Mouse (Mus musculus) ES-E14 (cell line): Measurements from ENCODE around the gene Sik3.

Experiments
- CHD2 ChIP-seq: IDR thresholded peaks from 2 replicates; pipeline ENCODE4 v1.6.1; 2014; ENCODE audit warnings: mild to moderate bottlenecking, low read depth, low read length, inconsistent platforms
- HCFC1 ChIP-seq: IDR thresholded peaks from 2 replicates; pipeline ENCODE4 v1.6.1; 2012; ENCODE audit warnings: low read length, inconsistent platforms, borderline replicate concordance; ENCODE audit not compliant: insufficient read depth
- MAFK ChIP-seq: IDR thresholded peaks from 2 replicates; pipeline ENCODE4 v1.6.1; 2014; ENCODE audit warnings: mild to moderate bottlenecking, low read depth, low read length, inconsistent platforms; ENCODE audit not compliant: insufficient read depth
- ZC3H11A ChIP-seq: IDR thresholded peaks from 2 replicates; pipeline ENCODE4 v1.6.1; 2012; ENCODE audit warnings: low read depth, mild to moderate bottlenecking, inconsistent platforms, low read length, borderline replicate concordance
- ZNF384 ChIP-seq: IDR thresholded peaks from 2 replicates; pipeline ENCODE4 v1.6.1; 2012; ENCODE audit warnings: low read depth, low read length, inconsistent platforms

DNA sequence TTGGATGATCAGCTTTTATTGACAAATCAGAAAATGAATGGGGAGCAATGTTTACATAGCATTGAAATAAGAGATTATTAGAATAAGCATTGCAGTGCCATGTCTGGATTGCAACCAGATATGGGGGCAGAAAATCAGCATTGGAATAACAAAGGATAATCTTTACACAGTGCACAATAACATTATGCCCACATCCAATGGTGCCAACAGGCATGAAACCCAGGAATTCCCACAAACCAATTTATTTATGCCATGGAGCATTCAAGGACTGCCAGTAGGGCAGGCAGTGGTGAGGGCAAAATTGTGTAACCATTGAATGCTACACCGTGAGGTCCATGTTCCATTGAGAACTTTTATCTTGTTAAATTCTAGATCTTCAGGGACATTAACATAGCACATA lies 129.4 kb downstream of the Sik3 start:
- TF ChIP-seq ZC3H11A (no peak), MAFK (no peak), HCFC1 (no peak), CHD2 (no peak), ZNF384 (no peak)
